Mouse (Mus musculus) cortical plate, adult 2 months (tissue): ENCODE results near the gene Tmem120b. TPM values are rescaled to one million over a fixed set of nuclear protein-coding genes. Genes with fewer than 3 reads are reported as not detected.

Experiments
- H3K27ac ChIP-seq: fragments of 200-500 bp; 2 replicates; pipeline ENCODE4 v1.5.1; 2012; ENCODE audit warnings: low read length, control low read depth, inconsistent platforms; ENCODE audit not compliant: insufficient read depth
- H3K4me1 ChIP-seq: fragments of 200-500 bp; 2 replicates; pipeline ENCODE4 v1.6.1; 2011; ENCODE audit warnings: low read length; ENCODE audit not compliant: control insufficient read depth, insufficient read depth
- H3K4me3 ChIP-seq: fragments of 200-500 bp; 2 replicates; pipeline ENCODE4 v1.5.1; 2011; ENCODE audit warnings: mild to moderate bottlenecking, low read length, control low read depth; ENCODE audit not compliant: insufficient read depth
- CTCF ChIP-seq: fragments of 200-500 bp; IDR thresholded peaks from 2 replicates; pipeline ENCODE4 v1.5.1; 2011; ENCODE audit warnings: mild to moderate bottlenecking, control low read depth, low read length; ENCODE audit not compliant: insufficient read depth; ENCODE audit errors: extremely low read depth
- POLR2A ChIP-seq: fragments of 200-500 bp; IDR thresholded peaks from 2 replicates; pipeline ENCODE4 v1.6.1; 2011; ENCODE audit warnings: mild to moderate bottlenecking, low read length, control low read depth; ENCODE audit not compliant: insufficient read depth; ENCODE audit errors: extremely low read depth
- polyA plus RNA-seq: library from polyadenylated mRNA; depleted of rRNA; stranded (reverse); fragments of >200 nt; gene quantifications from 2 replicates; pipeline ENCODE4 v1.2.3, GENCODE M21; 2012

Gene Tmem120b
- polyA plus RNA-seq, 1 experiment: 10.7 TPM

DNA sequence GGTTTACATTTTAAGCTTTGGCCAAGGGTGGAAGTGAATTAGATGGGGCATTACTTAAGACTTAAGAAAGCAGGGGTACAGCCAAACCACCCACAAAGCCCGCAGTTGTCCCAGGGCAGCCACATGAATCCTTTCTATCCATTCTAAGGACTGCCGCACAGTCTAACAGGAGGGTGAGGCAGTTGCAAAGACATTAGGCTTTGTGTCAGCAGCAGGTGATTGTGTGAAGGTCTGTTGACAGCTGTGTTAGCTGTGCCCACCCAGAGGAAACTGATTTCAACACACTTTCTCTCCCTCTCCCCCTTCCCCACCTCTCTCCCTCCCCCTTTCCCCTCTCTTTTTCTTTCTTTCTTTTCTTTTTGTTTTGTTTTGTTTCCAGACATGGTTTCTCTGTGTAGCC, 499 bp downstream of the Tmem120b start:
- no peak for TF ChIP-seq POLR2A
- no peak for TF ChIP-seq CTCF
- H3K4me3 ChIP-seq: no peak overlapping the region

DNA sequence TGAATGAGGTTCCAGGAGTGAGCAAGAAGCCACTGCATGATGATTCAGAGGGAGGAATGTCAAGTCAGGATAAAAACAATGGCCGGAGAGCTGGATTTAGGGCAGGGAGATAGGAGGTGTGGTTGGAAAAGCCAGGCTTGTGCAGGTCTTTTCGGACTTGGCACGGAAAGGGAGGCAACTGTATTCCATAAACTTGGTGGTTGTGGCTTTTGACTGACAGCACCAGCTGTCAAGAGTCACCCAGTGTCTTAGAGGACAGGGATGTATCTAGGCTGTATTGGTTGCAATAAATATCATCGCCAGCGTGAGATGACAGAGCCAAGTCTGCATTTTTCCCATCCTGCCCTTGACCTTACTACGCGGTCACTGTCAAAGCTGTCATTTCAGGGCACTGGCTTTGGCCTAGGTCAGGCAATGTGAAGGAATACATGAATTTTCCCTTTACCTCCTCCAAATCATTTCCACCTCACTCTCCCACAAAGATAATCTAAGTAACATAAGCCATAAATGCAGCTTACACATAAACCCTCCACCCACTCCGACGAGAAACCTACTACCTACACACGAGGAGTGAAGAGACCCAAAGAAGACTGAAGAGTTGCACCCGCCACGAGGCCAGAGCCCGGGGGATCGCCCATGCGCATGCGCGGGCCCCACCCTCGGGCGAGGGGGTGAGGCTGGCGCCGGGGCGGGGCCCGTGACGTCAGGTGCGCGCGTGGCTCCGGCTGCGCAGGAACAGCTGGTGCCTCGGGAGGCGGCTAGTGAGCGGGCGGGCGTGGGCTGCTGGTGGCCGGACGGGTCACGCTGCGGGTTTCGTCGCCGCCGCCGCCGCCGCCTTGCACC, 7.6 kb downstream of the Tmem120b start:
- TF ChIP-seq CTCF (no peak), POLR2A (peak; percentile 64; the same call in 1 of the 2 replicates)
- Histone ChIP-seq H3K4me3 (peak overlapping the region; percentile 69), H3K27ac (peak overlapping the region; percentile 75; the same call in 1 of the 2 replicates), H3K4me1 (peaks cover 6% of the 10 kb centered on the region)

More for the DNA sequence above, 499 bp downstream of the Tmem120b start:
- Histone ChIP-seq H3K4me1 (no peaks in the 10 kb centered on the region), H3K27ac (no peak overlapping the region)

DNA sequence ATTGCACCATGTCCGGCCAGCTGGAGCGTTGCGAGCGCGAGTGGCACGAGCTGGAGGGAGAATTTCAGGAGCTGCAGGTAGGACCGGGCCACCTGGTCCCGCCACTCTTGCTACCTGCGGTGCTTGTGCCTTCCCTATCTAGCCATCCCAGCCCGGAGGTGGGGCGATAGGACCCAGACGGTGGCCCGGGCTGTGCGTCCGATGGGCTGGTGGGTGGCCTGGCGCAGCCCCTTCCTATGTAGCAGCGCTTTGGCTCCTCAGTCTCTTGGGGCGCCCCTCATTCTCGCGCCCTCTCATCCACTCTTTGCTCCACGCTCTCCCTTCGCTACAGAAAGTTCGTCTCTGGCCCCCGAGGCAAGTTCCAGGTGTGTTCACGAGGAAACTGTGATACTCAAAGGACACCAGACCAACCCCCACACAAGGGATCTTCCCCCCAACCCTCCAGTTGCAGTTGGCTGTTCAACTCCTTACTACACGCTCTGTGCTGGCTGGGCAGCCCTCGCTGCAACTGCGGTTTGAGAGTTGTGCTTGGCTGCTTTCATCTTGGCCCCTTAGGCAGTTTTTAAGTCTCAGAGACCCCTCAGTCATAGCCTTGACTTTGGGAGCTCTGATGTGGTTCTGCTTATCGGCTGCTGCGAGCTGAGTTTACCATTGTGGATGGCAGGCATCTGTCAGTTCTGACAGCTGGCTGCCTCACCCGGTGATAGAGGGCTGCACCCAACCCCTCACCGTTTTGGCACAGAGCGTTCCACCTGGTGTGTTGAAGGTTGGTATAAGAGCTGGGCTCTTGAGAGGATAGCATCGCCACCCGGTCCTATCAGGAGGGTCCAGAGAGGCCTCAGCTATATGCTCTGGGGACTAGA, 8.4 kb downstream of the Tmem120b start:
- peak overlapping the region; percentile 69 for H3K4me3 ChIP-seq
- peak overlapping the region; percentile 75; the same call in 1 of the 2 replicates for H3K27ac ChIP-seq
- H3K4me1 ChIP-seq: peaks cover 6% of the 10 kb centered on the region
- TF ChIP-seq CTCF (no peak), POLR2A (no peak)

DNA sequence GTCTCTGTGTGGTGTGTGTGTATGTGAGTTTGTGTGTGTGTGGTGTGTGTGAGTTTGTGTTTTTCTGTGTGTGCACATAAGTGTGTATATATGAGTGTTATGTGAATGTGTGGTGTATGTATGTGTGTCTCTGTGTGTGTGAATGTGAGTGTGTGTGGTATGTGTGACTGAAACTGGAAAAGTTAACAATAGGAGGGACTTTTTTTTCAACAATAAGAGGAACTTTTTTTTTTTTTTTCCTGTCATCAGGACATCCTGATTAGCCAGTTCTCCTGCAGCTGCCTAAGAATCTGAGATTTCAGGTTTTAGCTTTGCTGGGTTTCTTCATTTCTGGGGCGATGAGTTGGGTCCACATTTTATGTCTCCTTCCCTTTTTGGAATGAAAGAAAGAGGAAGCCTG, 11.4 kb downstream of the Tmem120b start:
- H3K27ac ChIP-seq: no peak overlapping the region
- TF ChIP-seq POLR2A (no peak), CTCF (no peak)
- peaks cover 6% of the 10 kb centered on the region for H3K4me1 ChIP-seq
- no peak overlapping the region for H3K4me3 ChIP-seq

DNA sequence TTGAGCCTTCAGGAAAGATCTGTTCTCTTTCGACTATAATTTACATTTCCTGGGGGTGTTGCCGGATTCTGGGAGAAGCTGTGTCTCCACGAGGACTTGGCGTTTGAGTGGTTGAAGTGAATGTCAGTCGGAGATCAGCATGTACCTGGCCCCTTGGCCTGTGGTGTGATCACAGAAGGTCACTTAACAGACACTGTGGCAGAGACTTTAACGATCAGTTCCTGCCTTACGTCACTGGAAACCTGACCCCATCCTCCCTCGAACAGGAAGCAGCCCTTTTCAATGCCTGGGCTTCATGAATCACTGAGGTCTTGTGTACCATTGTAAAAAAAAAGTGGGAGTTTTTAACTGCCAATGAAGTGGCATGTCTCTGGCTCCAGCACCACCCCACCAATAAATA, 11.8 kb downstream of the Tmem120b start:
- Histone ChIP-seq H3K4me1 (peaks cover 6% of the 10 kb centered on the region), H3K27ac (no peak overlapping the region), H3K4me3 (no peak overlapping the region)
- no peak for TF ChIP-seq POLR2A
- no peak for TF ChIP-seq CTCF

DNA sequence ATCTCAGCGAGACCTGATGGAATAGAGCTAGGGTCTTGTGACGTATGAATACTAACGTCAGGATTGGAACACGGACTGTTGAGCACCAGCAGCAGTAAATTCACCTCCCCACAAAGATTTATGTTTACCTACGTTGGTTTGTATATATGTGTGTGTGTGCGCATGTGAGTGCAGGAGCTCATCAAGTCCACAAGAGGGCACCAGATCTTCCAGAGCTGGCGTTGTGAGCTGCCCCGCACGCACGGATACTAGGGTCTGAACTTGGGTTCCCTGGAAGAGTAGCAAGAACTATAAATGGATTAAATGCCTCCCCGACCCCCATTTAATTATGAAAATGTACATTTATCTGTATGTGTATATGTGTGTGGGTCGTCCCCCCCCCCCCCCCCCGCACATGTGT, 12.3 kb downstream of the Tmem120b start:
- Histone ChIP-seq H3K4me3 (no peak overlapping the region), H3K4me1 (peaks cover 5% of the 10 kb centered on the region), H3K27ac (no peak overlapping the region)
- TF ChIP-seq CTCF: no peak
- TF ChIP-seq POLR2A: no peak

DNA sequence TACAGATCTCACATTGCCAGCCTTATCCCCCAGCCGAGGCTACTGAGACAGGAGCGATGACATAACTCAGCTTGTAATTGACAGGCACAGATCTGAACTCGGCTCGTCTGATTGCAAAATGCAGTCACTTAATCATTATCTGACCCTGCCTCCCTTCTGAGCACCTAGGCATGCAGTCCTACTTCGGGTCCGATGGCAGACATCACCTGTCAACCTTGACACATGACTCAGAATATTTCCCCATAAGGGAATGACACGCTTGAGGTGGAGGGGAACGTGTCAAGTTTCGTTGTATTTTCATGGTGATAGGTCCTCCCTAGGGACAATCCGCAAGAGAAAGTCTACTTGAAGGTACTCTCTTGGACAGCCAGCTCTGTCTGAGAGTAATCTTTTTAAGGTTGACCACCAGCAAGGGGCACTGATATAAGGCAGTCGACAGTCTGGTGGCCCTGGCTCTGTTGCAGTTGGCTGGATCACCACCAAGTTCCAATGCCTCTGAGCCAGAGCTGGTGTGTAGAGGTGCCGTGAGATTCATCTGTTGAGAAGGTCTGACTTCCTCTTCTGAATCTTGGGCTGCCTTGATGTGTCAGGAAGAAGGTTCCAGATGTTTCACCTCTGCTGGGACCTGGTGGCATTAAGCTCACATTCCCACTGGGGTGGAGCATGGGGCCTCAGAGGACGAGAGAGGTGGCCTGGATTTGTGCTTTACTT, 15.3 kb downstream of the Tmem120b start:
- no peak overlapping the region for H3K4me3 ChIP-seq
- H3K27ac ChIP-seq: no peak overlapping the region
- no peak for TF ChIP-seq POLR2A
- TF ChIP-seq CTCF: no peak
- no peaks in the 10 kb centered on the region for H3K4me1 ChIP-seq

DNA sequence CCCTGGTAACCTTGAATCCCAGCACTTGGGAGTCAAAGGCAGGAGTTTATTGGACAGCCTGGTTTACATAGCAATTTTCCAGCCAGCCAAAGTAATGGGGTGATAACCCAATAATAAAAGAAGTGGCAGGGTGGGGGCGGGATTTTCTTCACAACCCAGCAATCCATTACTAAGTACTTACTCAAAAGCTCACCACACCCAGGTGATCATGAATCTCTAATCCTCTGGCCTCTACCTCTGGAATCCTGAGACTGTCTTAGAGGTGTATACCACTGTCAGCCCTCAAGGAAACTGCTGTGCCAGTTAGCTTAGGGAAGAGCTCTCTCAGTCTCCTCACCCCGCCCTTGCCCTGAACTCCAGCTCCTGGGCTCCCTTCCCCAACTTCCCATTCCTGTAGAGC, 18.3 kb downstream of the Tmem120b start:
- TF ChIP-seq CTCF: no peak
- Histone ChIP-seq H3K4me1 (no peaks in the 10 kb centered on the region), H3K27ac (no peak overlapping the region), H3K4me3 (no peak overlapping the region)

DNA sequence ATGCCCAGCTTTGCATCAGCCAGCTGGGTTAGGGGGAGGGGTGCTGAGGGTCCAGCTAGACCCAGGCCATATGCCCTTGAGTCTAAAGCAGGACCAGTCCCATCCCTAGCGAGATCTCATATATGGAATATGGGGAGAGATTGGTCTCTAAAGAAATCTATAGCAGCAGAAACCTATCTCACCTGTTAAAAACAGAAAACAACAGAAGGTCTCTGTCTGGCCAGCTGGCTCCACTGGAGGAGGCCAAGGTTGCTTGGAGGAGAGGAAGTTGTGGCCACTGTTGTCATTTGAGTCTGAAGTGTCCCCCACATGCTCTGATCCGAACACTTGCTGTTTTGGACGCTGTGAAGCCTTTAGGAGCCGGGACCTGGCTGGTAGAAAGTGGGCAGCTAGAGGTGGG, 20.6 kb downstream of the Tmem120b start:
- TF ChIP-seq CTCF: no peak
- TF ChIP-seq POLR2A: no peak
- Histone ChIP-seq H3K4me3 (no peak overlapping the region), H3K4me1 (no peaks in the 10 kb centered on the region), H3K27ac (no peak overlapping the region)
